In genomic region chr5:66149571-66149970, GRCm38 (mm10) we compare ENCODE assay signal across 9 mouse cellular contexts. TPM values are rescaled to one million over a fixed set of nuclear protein-coding genes. Genes with fewer than 3 reads are reported as not detected.
DNase-seq lines count a peak whose midpoint lies in the region; ATAC-seq and TF ChIP-seq lines count a peak whose summit lies in the region.
"Had no signal": no experiment of that assay in that cellular context is flagged by ENCODE, and none has a peak within 500 bp of the region (broad histone marks: within the 10 kb centered on the region; RNA-seq: fewer than 3 reads in every experiment).

No protein-coding gene starts in this region.

- no peak overlapping the region for H3K9ac ChIP-seq in heart, embryonic 14.5 days (ENCODE audit: low read length)
- H3K9ac ChIP-seq in embryonic facial prominence, embryonic 14.5 days (ENCODE audit: low read depth, low read length), result 0 out of 2 replicates have a peak overlapping the region, but pooled peaks have one; percentile 66
- no peak overlapping the region for H3K9ac ChIP-seq in limb, embryonic 14.5 days (ENCODE audit: low read depth, low read length, severe bottlenecking)

- intact Hi-C loops in heart, postnatal 14 days (cut with DNase I), result no loop called here

- H3K27ac ChIP-seq in heart, embryonic 14.5 days (replicated peaks in 1 of 2; ENCODE audit: control insufficient read depth in 1 of 2, insufficient read depth in 1 of 2, low read depth in 2 of 2, low read length in 2 of 2), result no peak overlapping the region
- H3K27ac ChIP-seq in embryonic facial prominence, embryonic 14.5 days (replicated peaks; ENCODE audit: low read depth, low read length), result no peak overlapping the region
- H3K27ac ChIP-seq in limb, embryonic 14.5 days (replicated peaks; ENCODE audit: low read depth, low read length), result no peak overlapping the region

- ATAC-seq in heart, embryonic 14.5 days (ENCODE audit: insufficient number of reproducible peaks, insufficient read depth, low FRiP score, low read depth), result no peak
- ATAC-seq in embryonic facial prominence, embryonic 14.5 days (ENCODE audit: low read depth), result no peak
- no peak for ATAC-seq in limb, embryonic 14.5 days (ENCODE audit: low FRiP score, low read depth)
- ATAC-seq in megakaryocyte, adult 5-6 weeks (ENCODE audit: poor library complexity, severe bottlenecking), result no peak

- no peak for DNase-seq in heart, postnatal 14 days
- peak; percentile 73 for DNase-seq in 416B (ENCODE audit: low read depth)
- no peak for DNase-seq in embryonic facial prominence, embryonic 14.5 days (ENCODE audit: low spot score)
- DNase-seq in limb, embryonic 14.5 days (ENCODE audit: low spot score), result no peak
- DNase-seq in cerebellum, adult 8-10 months, result no peak
- DNase-seq in frontal cortex, postnatal 25 days (ENCODE audit: low spot score in 2 of 2), result no peak
- DNase-seq: lung, postnatal 36 days had no signal

- WGBS in heart, embryonic 14.5 days, result 20% methylated on average over 3 of the region's 3 CpGs
- WGBS in embryonic facial prominence, embryonic 14.5 days, result 26% methylated on average over 3 of the region's 3 CpGs
- WGBS in limb, embryonic 14.5 days, result 33% methylated on average over 3 of the region's 3 CpGs

- no peaks in the 10 kb centered on the region for H3K9me3 ChIP-seq in heart, embryonic 14.5 days (ENCODE audit: control insufficient read depth, low read length)
- H3K9me3 ChIP-seq in embryonic facial prominence, embryonic 14.5 days (ENCODE audit: control insufficient read depth, low read length), result no peaks in the 10 kb centered on the region
- H3K9me3 ChIP-seq in limb, embryonic 14.5 days (ENCODE audit: control insufficient read depth, low read length), result no peaks in the 10 kb centered on the region

- peak overlapping the region in 1 of 2 experiments; percentile 52; a peak in 1 of 4 replicates for H3K4me3 ChIP-seq in heart, embryonic 14.5 days (ENCODE audit: control insufficient read depth in 1 of 2, insufficient read depth in 1 of 2, low read depth in 1 of 2, low read length in 2 of 2)
- H3K4me3 ChIP-seq in embryonic facial prominence, embryonic 14.5 days (ENCODE audit: low read depth, low read length), result peak overlapping the region; percentile 45
- H3K4me3 ChIP-seq in limb, embryonic 14.5 days (replicated peaks; ENCODE audit: low read length), result 0 out of 2 replicates have a peak overlapping the region, but pooled peaks have one; percentile 51

- peak overlapping the region; percentile 92 for H3K4me2 ChIP-seq in heart, embryonic 14.5 days (ENCODE audit: low read length)
- H3K4me2 ChIP-seq in embryonic facial prominence, embryonic 14.5 days (ENCODE audit: low read depth, low read length), result peak overlapping the region; percentile 72
- peak overlapping the region; percentile 90 for H3K4me2 ChIP-seq in limb, embryonic 14.5 days (replicated peaks; ENCODE audit: low read depth, low read length, severe bottlenecking)

- no peak for TF ChIP-seq POLR2A in limb, embryonic 14.5 days (IDR thresholded peaks at IDR 0.05; ENCODE audit: borderline replicate concordance, extremely low read depth, insufficient read depth, insufficient read length)

- H3K36me3 ChIP-seq in heart, embryonic 14.5 days (ENCODE audit: control insufficient read depth, insufficient read depth, low read length), result no peaks in the 10 kb centered on the region
- H3K36me3 ChIP-seq in embryonic facial prominence, embryonic 14.5 days (ENCODE audit: control insufficient read depth, insufficient read depth, low read length), result no peaks in the 10 kb centered on the region
- H3K36me3 ChIP-seq in limb, embryonic 14.5 days (ENCODE audit: control insufficient read depth, insufficient read depth, low read length), result no peaks in the 10 kb centered on the region

- peaks cover 25% of the 10 kb centered on the region for H3K27me3 ChIP-seq in heart, embryonic 14.5 days (ENCODE audit: control insufficient read depth, insufficient read depth, low read length)
- H3K27me3 ChIP-seq in embryonic facial prominence, embryonic 14.5 days (replicated peaks; ENCODE audit: control insufficient read depth, insufficient read depth, low read length), result peaks cover 12% of the 10 kb centered on the region; the same call in 1 of the 2 replicates
- peaks cover 15% of the 10 kb centered on the region for H3K27me3 ChIP-seq in limb, embryonic 14.5 days (ENCODE audit: control insufficient read depth, insufficient read depth, low read length)

- H3K4me1 ChIP-seq in heart, embryonic 14.5 days (ENCODE audit: control insufficient read depth in 2 of 2, insufficient read depth in 2 of 2, low read length in 2 of 2), result peaks cover 0 to 11% of the 10 kb centered on the region in 2 experiments; a peak in 2 of 4 replicates
- no peaks in the 10 kb centered on the region; the same call in 1 of the 2 replicates for H3K4me1 ChIP-seq in embryonic facial prominence, embryonic 14.5 days (ENCODE audit: control insufficient read depth, insufficient read depth, low read length)
- H3K4me1 ChIP-seq in limb, embryonic 14.5 days (ENCODE audit: control insufficient read depth, insufficient read depth, low read length), result peaks cover 4% of the 10 kb centered on the region

RNA-seq across cellular contexts. Expression of gene Rbm47, which starts 23.3 kb away (rescaled TPM):
- 1.6 and 1.8 TPM in 2 replicates for polyA plus RNA-seq in heart, embryonic 14.5 days (2014; fragmentation: Nextera tagmentation; extraction: Ambion mirVana)
- total RNA-seq in heart, postnatal 14 days (2021), result 1 to 10 TPM; 2.7 to 2.8 TPM
- polyA plus RNA-seq in embryonic facial prominence, embryonic 14.5 days (2014; fragmentation: Nextera tagmentation; extraction: Ambion mirVana), result 6.7 and 10.4 TPM in 2 replicates
- 2.5 and 2.6 TPM in 2 replicates for polyA plus RNA-seq in limb, embryonic 14.5 days (2012; rRNA removed)
- 5.2 and 6.2 TPM in 2 replicates for polyA plus RNA-seq in limb, embryonic 14.5 days (2014; fragmentation: Nextera tagmentation; extraction: Ambion mirVana)
- total RNA-seq in megakaryocyte, adult 5-6 weeks (2015), result 27.2 and 30.2 TPM in 2 replicates
- 13.3 and 21.3 TPM in 2 replicates for total RNA-seq in megakaryocyte, adult 5-6 weeks (2017)
